Mouse (Mus musculus) stomach, embryonic 15.5 days (tissue): ENCODE data around the gene Egr4. TPM values are rescaled to one million over a fixed set of nuclear protein-coding genes. Genes with fewer than 3 reads are reported as not detected.
A peak's percentile ranks its signal among the peaks of the same experiment; 100 is the strongest.

ENCODE experiments used
- ATAC-seq: fragments of 200-750 bp; cut with Nextera tagmentation; 2 replicates; pipeline ENCODE4 v1.8.0; 2017; ENCODE audit warnings: low read depth, moderate number of reproducible peaks, moderate TSS enrichment; ENCODE audit not compliant: insufficient read depth, low FRiP score
- H3K27ac ChIP-seq: fragments of 300-500 bp; sonication (generic); 2 replicates; pipeline ENCODE4 v1.5.1; 2015; ENCODE audit warnings: mild to moderate bottlenecking, inconsistent platforms
- H3K27me3 ChIP-seq: fragments of 300-500 bp; sonication (generic); replicated peaks from 2 replicates; pipeline ENCODE4 v1.6.1; 2015; ENCODE audit warnings: inconsistent platforms
- H3K36me3 ChIP-seq: fragments of 300-500 bp; sonication (generic); 2 replicates; pipeline ENCODE4 v1.6.1; 2015; ENCODE audit warnings: inconsistent platforms
- H3K4me1 ChIP-seq: fragments of 300-500 bp; sonication (generic); 2 replicates; pipeline ENCODE4 v1.6.1; 2015; ENCODE audit warnings: inconsistent platforms
- H3K4me2 ChIP-seq: fragments of 300-500 bp; sonication (generic); 2 replicates; pipeline ENCODE4 v1.6.1; 2015; ENCODE audit warnings: mild to moderate bottlenecking, inconsistent platforms
- H3K4me3 ChIP-seq: fragments of 300-500 bp; sonication (generic); replicated peaks from 2 replicates; pipeline ENCODE4 v1.5.1; 2015; ENCODE audit warnings: inconsistent platforms
- H3K9ac ChIP-seq: fragments of 300-500 bp; sonication (generic); 2 replicates; pipeline ENCODE4 v1.6.1; 2015; ENCODE audit warnings: inconsistent platforms
- H3K9me3 ChIP-seq: fragments of 300-500 bp; sonication (generic); 2 replicates; pipeline ENCODE4 v1.6.1; 2016; ENCODE audit warnings: inconsistent platforms
- WGBS: fragments of 180-500 bp; shearing (Covaris S2); methylation state at CpG from one replicate; pipeline ENCODE4 v1.1.7; 2015; 5-methylcytosine and 5-hydroxymethylcytosine counted together
- polyA plus RNA-seq: library from polyadenylated mRNA; unstranded; fragments of >200 nt; fragmentation: Nextera tagmentation; extraction: Ambion mirVana; gene quantifications from 2 replicates; pipeline ENCODE4 v1.2.1, GENCODE M21; 2015

The Egr4 gene
- polyA plus RNA-seq, 1 experiment from 2014 or later = not detected

DNA sequence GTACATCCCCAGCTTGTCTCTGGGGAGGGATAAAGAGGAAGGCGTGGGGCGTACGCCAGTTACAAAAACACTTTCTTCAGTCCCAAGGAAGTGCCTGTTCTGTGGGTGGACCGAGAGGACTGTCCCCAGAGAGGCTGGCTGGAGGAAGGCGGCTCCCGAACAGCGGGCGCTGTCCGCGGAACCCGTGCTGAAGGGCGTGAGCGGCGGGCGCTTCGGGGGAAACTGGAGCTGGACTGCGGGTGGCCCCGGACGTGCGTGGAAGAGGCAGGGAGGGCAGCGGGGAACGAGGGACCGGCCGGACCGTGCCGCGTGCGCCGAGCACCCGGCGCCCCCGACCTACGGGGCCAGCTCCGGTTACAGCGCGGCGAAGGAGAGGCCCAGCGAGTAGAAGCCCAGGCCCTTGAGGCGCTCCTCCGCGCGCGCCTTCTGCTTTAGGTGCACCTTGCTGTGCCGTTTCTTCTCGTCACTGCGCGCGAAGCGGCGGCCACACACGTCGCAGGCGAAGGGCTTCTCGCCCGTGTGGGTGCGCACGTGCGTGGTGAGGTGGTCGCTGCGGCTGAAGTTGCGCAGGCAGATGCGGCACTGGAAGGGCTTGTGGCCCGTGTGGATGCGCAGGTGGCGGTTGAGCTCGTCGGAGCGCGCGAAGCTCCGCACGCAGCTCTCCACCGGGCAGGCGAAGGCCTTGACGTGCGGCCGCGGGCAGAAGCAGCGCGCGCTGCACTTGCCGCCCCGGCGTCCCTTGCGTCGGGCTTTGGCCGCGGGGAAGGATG, 1.9 kb downstream of the Egr4 start:
- Histone ChIP-seq H3K4me2 (peak overlapping the region; percentile 89), H3K9me3 (no peaks in the 10 kb centered on the region), H3K36me3 (no peaks in the 10 kb centered on the region), H3K27me3 (peaks cover 60% of the 10 kb centered on the region), H3K4me1 (peaks cover 27% of the 10 kb centered on the region), H3K9ac (no peak overlapping the region), H3K4me3 (peak overlapping the region; percentile 48), H3K27ac (no peak overlapping the region)
- WGBS = under 1% methylated on average over 86 of the region's 88 CpGs
- ATAC-seq = no peak

DNA sequence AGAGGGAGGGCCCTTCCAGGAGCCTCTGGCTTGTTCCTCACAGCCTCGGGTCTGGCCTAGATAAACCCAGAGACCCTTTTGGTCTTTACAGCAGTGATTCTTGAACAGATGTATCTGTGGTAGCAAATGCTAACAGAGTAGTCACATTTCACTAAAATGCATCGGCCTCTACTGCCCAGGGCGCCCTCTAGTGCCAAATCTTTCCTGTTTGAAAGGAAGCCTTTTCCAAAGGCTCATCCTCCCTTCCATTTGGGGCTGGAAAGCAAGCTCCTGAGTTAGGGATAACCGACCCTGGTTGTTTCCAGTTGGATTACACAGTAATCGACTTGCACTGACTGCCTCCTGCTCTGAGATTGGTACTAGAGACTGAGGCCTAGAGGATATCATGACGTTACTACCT, 2.9 kb downstream of the Egr4 start:
- peaks cover 50% of the 10 kb centered on the region for H3K27me3 ChIP-seq

DNA sequence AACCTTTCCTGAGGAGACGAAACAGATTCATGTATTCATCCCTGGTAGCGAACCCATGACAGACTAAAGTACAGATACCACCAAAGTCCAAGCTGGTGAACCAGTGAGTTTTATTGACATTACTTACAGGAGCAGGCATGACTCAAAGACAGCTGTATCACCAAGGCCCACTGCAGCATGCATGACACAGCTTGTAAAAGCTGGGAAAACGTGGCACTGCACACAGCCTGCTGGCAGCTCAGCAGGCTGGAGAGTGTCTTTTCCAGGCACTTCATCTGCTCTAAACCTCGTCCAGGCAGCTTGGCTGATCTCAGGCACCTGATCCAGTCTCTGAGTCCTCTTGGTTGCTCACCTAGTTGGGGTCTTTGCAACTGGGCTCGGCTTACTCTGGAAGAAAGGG, 4.8 kb downstream of the Egr4 start:
- H3K4me3 ChIP-seq = no peak overlapping the region
- H3K27ac ChIP-seq = no peak overlapping the region
- H3K27me3 ChIP-seq = peaks cover 44% of the 10 kb centered on the region
- H3K4me1 ChIP-seq = peaks cover 25% of the 10 kb centered on the region
- H3K4me2 ChIP-seq = no peak overlapping the region
- H3K9ac ChIP-seq = no peak overlapping the region
- H3K36me3 ChIP-seq = no peaks in the 10 kb centered on the region
- 42% methylated on average over 5 of the region's 5 CpGs for WGBS
- H3K9me3 ChIP-seq = no peaks in the 10 kb centered on the region
- ATAC-seq = no peak

More for the DNA sequence above, 2.9 kb downstream of the Egr4 start:
- no peaks in the 10 kb centered on the region for H3K9me3 ChIP-seq
- no peaks in the 10 kb centered on the region for H3K36me3 ChIP-seq
- no peak overlapping the region for H3K4me3 ChIP-seq
- H3K9ac ChIP-seq = no peak overlapping the region
- H3K4me1 ChIP-seq = peaks cover 27% of the 10 kb centered on the region
- no peak overlapping the region for H3K27ac ChIP-seq
- ATAC-seq = no peak
- no peak overlapping the region for H3K4me2 ChIP-seq
- 2% methylated on average over 6 of the region's 6 CpGs for WGBS

DNA sequence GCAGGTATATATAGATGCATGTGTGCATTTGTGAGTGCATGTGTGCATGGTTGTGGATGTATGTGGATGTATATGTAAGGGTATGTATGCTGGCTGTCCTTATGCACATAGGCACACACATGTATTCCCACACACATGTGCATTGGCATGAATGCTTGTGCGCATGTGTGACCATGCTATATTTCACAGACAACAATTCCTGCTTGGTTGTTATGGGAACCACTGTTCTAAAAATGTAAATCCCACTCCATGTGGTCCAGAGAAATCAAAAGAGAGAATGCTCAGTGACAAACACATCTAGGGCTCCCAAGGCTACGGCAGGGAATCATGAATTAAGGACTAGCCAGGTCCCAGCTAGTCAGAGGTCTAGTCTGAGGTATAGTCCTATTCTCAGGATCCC, 8.5 kb downstream of the Egr4 start:
- no peak overlapping the region for H3K27ac ChIP-seq
- H3K4me1 ChIP-seq = peaks cover 8% of the 10 kb centered on the region
- no peak for ATAC-seq
- no peaks in the 10 kb centered on the region for H3K36me3 ChIP-seq
- no peak overlapping the region for H3K4me2 ChIP-seq
- H3K4me3 ChIP-seq = no peak overlapping the region
- WGBS = 72% methylated on average over 2 of the region's 2 CpGs
- H3K9ac ChIP-seq = no peak overlapping the region
- H3K9me3 ChIP-seq = no peaks in the 10 kb centered on the region
- H3K27me3 ChIP-seq = peaks cover 15% of the 10 kb centered on the region; the same call in 1 of the 2 replicates

DNA sequence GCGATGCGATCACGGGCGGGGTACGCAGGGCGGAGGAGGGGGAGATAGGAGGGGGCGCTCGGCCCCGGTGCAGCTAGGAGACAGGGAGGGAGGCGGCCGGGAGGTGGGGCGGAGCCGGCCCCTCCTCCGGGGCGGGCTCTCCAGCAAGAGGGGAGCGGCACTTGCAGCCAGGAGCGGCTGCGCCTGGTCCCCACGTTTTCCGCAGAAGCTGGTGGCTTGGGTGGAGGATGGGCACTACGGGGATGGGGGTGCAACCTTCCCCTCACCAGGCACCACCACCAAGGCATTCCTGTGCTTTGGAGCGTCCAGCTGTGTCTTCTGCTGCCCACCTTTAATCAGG, 10.5 kb downstream of the Egr4 start, which contains the start of gene Fbxo41:
Gene Fbxo41, minus strand, starts transcription at position 84 of the 340 bp plus-strand sequence.
- WGBS = 2% methylated on average over 19 of the region's 22 CpGs
- ATAC-seq = peak; percentile 67
- H3K4me1 ChIP-seq = peaks cover 8% of the 10 kb centered on the region
- peak within 1 kb of the TSS; percentile 66 for H3K4me3 ChIP-seq
- H3K27me3 ChIP-seq = peaks cover 11% of the 10 kb centered on the region; the same call in 1 of the 2 replicates
- peak within 1 kb of the TSS; percentile 97 for H3K4me2 ChIP-seq
- H3K27ac ChIP-seq = no peak within 1 kb of the TSS
- H3K9ac ChIP-seq = peak within 1 kb of the TSS; percentile 41
- H3K9me3 ChIP-seq = no peaks in the 10 kb centered on the region
- H3K36me3 ChIP-seq = no peaks in the 10 kb centered on the region

DNA sequence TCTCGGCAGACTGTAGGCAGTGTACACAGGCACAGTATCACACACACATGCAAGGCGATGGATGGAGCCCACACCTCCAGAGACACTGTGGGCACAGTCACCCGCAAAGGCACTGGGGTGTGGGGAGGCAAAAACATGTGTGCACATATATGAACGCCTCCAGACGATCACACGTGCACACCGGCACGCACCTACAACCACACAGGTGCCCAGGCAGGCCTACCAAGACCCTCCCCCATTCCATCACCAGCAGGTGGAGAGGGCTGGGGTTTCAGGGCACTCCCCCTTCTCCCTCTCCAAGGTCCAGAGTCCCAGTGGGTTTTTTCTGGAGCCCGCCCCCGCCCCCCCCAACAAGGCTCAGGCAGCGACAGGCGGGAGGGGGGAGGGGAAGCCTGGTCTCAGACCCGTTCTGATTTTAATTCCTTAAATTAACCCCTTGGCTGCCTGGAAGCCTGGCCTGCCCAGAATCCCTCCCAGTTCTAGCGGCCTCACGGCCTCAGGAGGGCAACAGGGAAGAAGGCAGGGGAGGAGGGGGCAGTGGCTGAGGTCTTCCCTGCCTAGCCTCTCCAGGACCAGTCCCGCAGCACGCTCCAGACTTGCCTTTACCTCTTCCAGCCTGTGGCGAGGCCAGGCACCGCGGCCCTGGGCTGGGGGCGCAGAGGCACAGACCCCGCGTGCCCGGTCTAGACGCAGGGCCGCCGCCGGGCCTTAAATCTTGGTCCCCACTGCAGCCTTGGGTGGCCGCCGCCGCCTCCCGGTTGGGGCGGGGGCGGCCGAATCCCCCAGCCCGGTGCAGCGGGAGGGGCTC, 11.1 kb downstream of the Egr4 start:
- 2% methylated on average over 36 of the region's 37 CpGs for WGBS
- H3K9me3 ChIP-seq = no peaks in the 10 kb centered on the region
- H3K27me3 ChIP-seq = peaks cover 11% of the 10 kb centered on the region; the same call in 1 of the 2 replicates

DNA sequence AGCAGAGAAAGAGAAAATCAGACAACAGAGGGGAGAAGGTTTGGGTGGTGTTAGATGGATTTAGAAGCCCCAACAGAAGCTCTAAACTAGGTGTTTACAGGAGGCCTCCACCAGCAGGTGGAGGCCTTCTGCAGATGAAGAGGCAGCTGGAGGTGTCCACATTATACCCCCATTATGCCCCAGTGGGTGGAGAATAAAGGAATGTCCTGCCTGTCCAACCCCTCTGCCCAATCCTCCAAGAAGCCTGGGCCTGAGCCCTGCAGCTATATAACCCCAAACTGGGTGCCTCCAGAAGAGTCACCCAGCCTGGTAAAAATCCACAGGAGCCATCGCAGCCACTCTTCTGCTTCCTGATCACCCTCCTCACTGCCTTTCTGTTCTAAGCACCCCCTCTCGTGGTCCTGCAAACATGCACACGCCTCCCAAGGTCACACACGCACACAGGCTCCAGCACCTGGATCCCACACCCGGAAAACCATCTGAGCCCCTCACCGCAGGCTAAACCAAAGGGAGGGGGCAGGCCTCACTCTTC, 11.8 kb downstream of the Egr4 start:
- Histone ChIP-seq H3K27me3 (peaks cover 11% of the 10 kb centered on the region; the same call in 1 of the 2 replicates), H3K4me2 (peak overlapping the region; percentile 97), H3K36me3 (no peaks in the 10 kb centered on the region), H3K4me1 (peaks cover 8% of the 10 kb centered on the region), H3K4me3 (peak overlapping the region; percentile 66; the same call in 1 of the 2 replicates), H3K27ac (no peak overlapping the region), H3K9ac (no peak overlapping the region), H3K9me3 (no peaks in the 10 kb centered on the region)
- ATAC-seq = no peak
- WGBS = 8% methylated on average over 6 of the region's 6 CpGs

More for the DNA sequence above, 11.1 kb downstream of the Egr4 start:
- Histone ChIP-seq H3K27ac (no peak overlapping the region), H3K4me3 (peak overlapping the region; percentile 66), H3K4me2 (peak overlapping the region; percentile 97), H3K9ac (peak overlapping the region; percentile 41), H3K36me3 (no peaks in the 10 kb centered on the region), H3K4me1 (peaks cover 8% of the 10 kb centered on the region)
- peak; percentile 36 for ATAC-seq

DNA sequence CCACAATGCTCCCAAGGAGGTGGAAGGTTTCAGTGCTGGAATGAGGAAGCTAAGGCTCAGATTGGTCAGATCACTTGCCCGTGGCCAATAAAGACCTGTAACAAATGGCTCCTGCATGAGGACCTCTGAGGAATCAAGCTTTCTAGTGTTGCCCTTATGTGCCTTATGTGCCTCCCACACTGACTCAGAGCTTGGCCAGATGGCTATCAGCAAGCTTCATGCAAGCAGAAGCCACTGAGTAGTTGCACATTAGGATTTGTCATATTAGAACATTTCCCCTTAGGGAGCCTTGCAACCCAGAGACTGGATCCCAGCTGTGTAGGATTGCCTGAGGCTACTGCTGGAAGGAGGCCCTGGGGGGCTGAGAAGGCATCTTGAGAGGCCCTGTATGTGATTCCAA, 13.0 kb downstream of the Egr4 start:
- no peak overlapping the region for H3K4me3 ChIP-seq
- H3K36me3 ChIP-seq = no peaks in the 10 kb centered on the region
- H3K27me3 ChIP-seq = peaks cover 11% of the 10 kb centered on the region; the same call in 1 of the 2 replicates
- no peak overlapping the region for H3K27ac ChIP-seq
- no peaks in the 10 kb centered on the region for H3K9me3 ChIP-seq
- no peak for ATAC-seq
- no peak overlapping the region for H3K4me2 ChIP-seq
- WGBS = 79% methylated on average over 1 of the region's 1 CpGs
- H3K9ac ChIP-seq = no peak overlapping the region
- peaks cover 8% of the 10 kb centered on the region for H3K4me1 ChIP-seq

DNA sequence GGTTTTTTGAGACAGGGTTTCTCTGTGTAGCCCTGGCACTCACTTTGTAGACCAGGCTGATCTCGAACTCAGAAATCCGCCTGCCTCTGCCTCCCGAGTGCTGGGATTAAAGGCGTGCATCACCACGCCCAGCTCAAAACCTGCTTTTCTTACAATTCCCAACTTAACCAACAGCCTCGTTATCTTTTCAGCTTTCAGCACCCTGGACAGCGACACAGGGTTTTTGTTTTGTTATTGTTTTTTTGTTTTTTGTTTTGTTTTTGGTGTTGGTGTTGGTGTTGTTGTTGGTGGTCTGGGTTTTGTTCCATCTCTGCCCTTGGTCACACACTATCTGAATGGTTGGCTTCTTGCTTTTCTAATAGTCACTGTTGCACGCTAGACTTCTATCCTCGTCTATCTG, 15.2 kb downstream of the Egr4 start:
- H3K4me2 ChIP-seq = no peak overlapping the region
- H3K9ac ChIP-seq = no peak overlapping the region
- no peak for ATAC-seq
- no peak overlapping the region for H3K27ac ChIP-seq
- H3K4me1 ChIP-seq = peaks cover 8% of the 10 kb centered on the region
- 57% methylated on average over 9 of the region's 9 CpGs for WGBS
- no peaks in the 10 kb centered on the region for H3K9me3 ChIP-seq
- no peak overlapping the region for H3K4me3 ChIP-seq
- H3K36me3 ChIP-seq = no peaks in the 10 kb centered on the region
- H3K27me3 ChIP-seq = 0 out of 2 replicates have a peak, but pooled peaks cover 2% of the 10 kb centered on the region

DNA sequence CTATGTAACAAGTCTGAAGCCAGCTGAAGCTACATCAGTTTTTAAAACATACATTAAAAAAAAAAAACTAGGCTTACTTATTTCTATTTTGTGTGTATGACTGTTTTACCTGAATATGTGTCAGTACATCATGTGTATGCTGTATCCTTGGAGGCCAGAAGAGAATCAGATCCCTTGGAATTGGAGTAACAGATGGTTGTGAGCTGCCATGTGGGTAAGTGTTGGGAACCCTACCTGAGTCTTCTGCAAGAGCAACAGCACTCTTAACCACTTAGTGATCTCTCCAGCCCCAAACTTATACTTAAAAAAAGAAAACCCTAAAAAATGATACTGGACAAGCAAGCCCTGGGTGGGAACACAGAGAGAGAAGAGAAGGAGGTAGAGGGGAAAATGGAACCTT, 16.4 kb downstream of the Egr4 start:
- no peaks in the 10 kb centered on the region for H3K9me3 ChIP-seq
- H3K27ac ChIP-seq = no peak overlapping the region
- no peaks in the 10 kb centered on the region for H3K27me3 ChIP-seq
- no peak for ATAC-seq
- no peak overlapping the region for H3K4me2 ChIP-seq
- no peak overlapping the region for H3K9ac ChIP-seq
- no peaks in the 10 kb centered on the region for H3K36me3 ChIP-seq
- H3K4me3 ChIP-seq = no peak overlapping the region
- peaks cover 2% of the 10 kb centered on the region for H3K4me1 ChIP-seq

DNA sequence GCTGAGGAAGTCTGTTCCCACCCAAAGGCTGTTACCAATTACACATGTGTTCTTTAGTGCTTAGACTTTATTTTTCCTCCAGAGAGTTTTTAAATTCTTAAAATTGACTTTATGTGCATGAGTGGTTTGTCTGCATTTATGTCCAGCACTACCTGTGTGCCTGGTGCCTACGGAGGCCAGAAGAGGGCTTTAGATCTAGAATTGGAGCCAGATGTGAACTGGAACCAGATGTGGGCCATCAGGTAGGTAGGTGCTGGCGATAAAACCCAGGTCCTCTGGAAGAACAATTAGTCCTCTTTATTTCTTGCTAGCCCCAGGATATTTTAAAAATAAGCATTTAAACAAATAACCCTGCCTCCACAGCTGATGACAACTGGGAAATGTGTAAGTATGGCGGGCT, 21.8 kb downstream of the Egr4 start:
- ATAC-seq = no peak
- 90% methylated on average over 3 of the region's 3 CpGs for whole genome bisulfite sequencing
- Histone ChIP-seq H3K36me3 (no peaks in the 10 kb centered on the region), H3K4me2 (no peak overlapping the region), H3K9ac (no peak overlapping the region), H3K4me3 (no peak overlapping the region), H3K4me1 (no peaks in the 10 kb centered on the region), H3K9me3 (no peaks in the 10 kb centered on the region), H3K27me3 (no peaks in the 10 kb centered on the region; the same call in 1 of the 2 replicates), H3K27ac (no peak overlapping the region)

DNA sequence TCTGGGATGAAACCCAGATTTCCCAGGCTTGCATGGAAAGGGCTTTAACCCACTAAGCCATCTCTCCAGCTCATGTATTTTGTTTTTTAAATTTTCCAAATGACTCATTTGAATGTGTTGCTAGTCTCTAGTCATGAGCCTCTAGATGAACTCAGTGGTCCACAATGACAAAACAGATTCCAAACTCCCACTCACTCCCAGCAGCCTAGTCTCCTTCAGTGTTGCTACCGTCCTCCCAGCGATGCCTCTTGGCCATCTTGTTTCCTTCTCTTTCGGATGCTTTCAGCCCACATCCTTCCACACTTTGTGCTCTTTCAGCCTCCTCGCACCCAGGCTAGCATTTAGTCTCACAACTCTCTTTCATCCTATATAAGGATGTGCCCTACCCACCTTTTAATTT, 23.1 kb downstream of the Egr4 start:
- 0 out of 2 replicates have a peak overlapping the region, but pooled peaks have one; percentile 27 for H3K4me2 ChIP-seq
- H3K9ac ChIP-seq = no peak overlapping the region
- H3K36me3 ChIP-seq = no peaks in the 10 kb centered on the region
- 81% methylated on average over 4 of the region's 4 CpGs for WGBS
- H3K4me3 ChIP-seq = no peak overlapping the region
- no peaks in the 10 kb centered on the region for H3K4me1 ChIP-seq
- peaks cover 9% of the 10 kb centered on the region for H3K27me3 ChIP-seq
- no peak overlapping the region for H3K27ac ChIP-seq
- no peaks in the 10 kb centered on the region for H3K9me3 ChIP-seq
- no peak for ATAC-seq
